Mouse (Mus musculus) heart, postnatal 0 days (tissue): Measurements from ENCODE around the gene Col9a3. TPM values are rescaled to one million over a fixed set of nuclear protein-coding genes. Genes with fewer than 3 reads are reported as not detected.

Experiments
- ATAC-seq: fragments of 200-750 bp; cut with Nextera tagmentation; 2 replicates; pipeline ENCODE4 v1.8.0; 2017; ENCODE audit warnings: low read depth, moderate number of reproducible peaks, moderate library complexity; ENCODE audit not compliant: insufficient read depth
- DNase-seq: peaks from one replicate; pipeline ENCODE4 v3.0.0-alpha.2; 2016; ENCODE audit warnings: low spot score
- H3K27ac ChIP-seq: fragments of 300-500 bp; sonication (generic); 2 replicates; pipeline ENCODE4 v1.5.1; 2014; ENCODE audit warnings: low read depth, mild to moderate bottlenecking
- H3K27me3 ChIP-seq: fragments of 300-500 bp; sonication (generic); 2 replicates; pipeline ENCODE4 v1.6.1; 2014; ENCODE audit warnings: low read length, mixed read lengths; ENCODE audit not compliant: control insufficient read depth, insufficient read depth
- H3K36me3 ChIP-seq: fragments of 300-500 bp; sonication (generic); replicated peaks from 2 replicates; pipeline ENCODE4 v1.6.1; 2014; ENCODE audit warnings: low read length, mixed read lengths; ENCODE audit not compliant: control insufficient read depth, insufficient read depth
- H3K4me1 ChIP-seq: fragments of 300-500 bp; sonication (generic); 2 replicates; pipeline ENCODE4 v1.6.1; 2014; ENCODE audit warnings: antibody characterized with exemption; ENCODE audit not compliant: control insufficient read depth, insufficient read depth
- H3K4me2 ChIP-seq: fragments of 300-500 bp; sonication (generic); 2 replicates; pipeline ENCODE4 v1.6.1; 2014; ENCODE audit warnings: low read depth, mild to moderate bottlenecking, low read length, moderate library complexity
- H3K4me3 ChIP-seq: fragments of 300-500 bp; sonication (generic); 2 replicates; pipeline ENCODE4 v1.5.1; 2014; ENCODE audit warnings: low read depth, low read length
- H3K9ac ChIP-seq: fragments of 300-500 bp; sonication (generic); replicated peaks from 2 replicates; pipeline ENCODE4 v1.6.1; 2014; ENCODE audit warnings: low read depth, low read length, mixed read lengths
- H3K9me3 ChIP-seq: fragments of 300-500 bp; sonication (generic); replicated peaks from 2 replicates; pipeline ENCODE4 v1.6.1; 2016; ENCODE audit warnings: low read length; ENCODE audit not compliant: control insufficient read depth
- CTCF ChIP-seq: IDR thresholded peaks from 2 replicates; pipeline ENCODE4 v1.5.1; 2016; ENCODE audit warnings: antibody characterized with exemption, control low read depth, low read depth
- EP300 ChIP-seq: IDR thresholded peaks from 2 replicates; pipeline ENCODE4 v1.6.1; 2016; ENCODE audit warnings: antibody characterized with exemption, low read depth
- WGBS: fragments of 180-500 bp; shearing (Covaris S2); extraction: QIAGEN DNeasy Blood & Tissue Kit; methylation state at CpG from one replicate; pipeline ENCODE4 v1.1.7; 2014; 5-methylcytosine and 5-hydroxymethylcytosine counted together
- polyA plus RNA-seq: library from polyadenylated mRNA; unstranded; fragments of >200 nt; fragmentation: Nextera tagmentation; extraction: Ambion mirVana; gene quantifications from 2 replicates; pipeline ENCODE4 v1.2.1, GENCODE M21; 2015
- total RNA-seq: library from RNA; depleted of rRNA; stranded (reverse); fragments of >200 nt; gene quantifications from 2 replicates; pipeline ENCODE4 v1.2.3, GENCODE M21; 2014; ENCODE audit warnings: low replicate concordance; rRNA removed

Gene Col9a3
- total RNA-seq (0.62 and 1.3 TPM in 2 replicates), polyA plus RNA-seq (0.77 and 1.3 TPM in 2 replicates)

DNA sequence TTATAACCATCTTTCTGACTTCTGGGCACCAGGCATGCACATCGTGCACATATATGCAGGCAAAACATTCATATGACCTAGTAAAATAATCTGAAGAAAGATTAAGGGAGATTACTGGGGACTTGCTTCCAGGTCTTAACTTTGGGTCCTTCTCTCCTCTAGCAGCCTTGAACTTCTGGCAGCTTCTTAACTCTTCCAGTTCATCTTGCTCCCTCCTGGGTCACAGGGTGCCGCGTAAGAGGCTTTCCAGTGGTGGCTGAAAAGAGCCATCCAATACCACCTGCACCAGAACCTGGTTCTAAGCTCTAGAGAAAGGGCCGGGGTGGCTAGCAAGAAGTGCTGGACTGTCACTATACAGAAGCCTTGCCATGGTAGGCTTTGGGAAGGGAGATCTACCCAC, at the start of gene Col9a3:
Col9a3 (plus strand) TSS at position 301 of the 400 bp plus-strand sequence.
- peak within 1 kb of the TSS; percentile 51 for H3K4me2 ChIP-seq
- 41% methylated on average over 4 of the region's 4 CpGs for WGBS
- no peak for TF ChIP-seq EP300
- TF ChIP-seq CTCF, result no peak
- ATAC-seq, result no peak
- H3K4me1 ChIP-seq, result 0 out of 2 replicates have a peak, but pooled peaks cover 9% of the 10 kb centered on the region
- peaks cover 31% of the 10 kb centered on the region for H3K36me3 ChIP-seq
- peak within 1 kb of the TSS; percentile 20 for H3K4me3 ChIP-seq
- H3K9me3 ChIP-seq, result no peaks in the 10 kb centered on the region
- H3K27me3 ChIP-seq, result peaks cover 30% of the 10 kb centered on the region
- DNase-seq, result no peak
- no peak within 1 kb of the TSS for H3K27ac ChIP-seq
- no peak within 1 kb of the TSS for H3K9ac ChIP-seq

DNA sequence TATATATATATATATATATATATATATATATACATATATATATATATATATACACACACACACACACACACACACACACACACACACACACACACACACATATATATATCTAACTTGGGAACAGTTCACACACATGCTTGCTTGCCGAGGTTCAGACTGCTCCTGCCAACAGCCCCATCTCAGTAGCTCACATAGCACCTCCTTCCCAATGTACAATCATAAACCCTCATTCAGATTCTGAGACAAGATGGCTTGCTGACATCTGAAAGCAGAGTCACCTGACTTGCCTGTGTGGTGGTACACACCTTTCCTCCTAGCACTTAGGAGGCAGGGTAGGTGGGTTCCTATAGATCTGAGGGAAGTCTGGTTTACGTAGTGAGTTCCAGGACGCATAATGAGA, 45.2 kb upstream of the Col9a3 start:
- Histone ChIP-seq H3K27ac (no peak overlapping the region), H3K27me3 (no peaks in the 10 kb centered on the region), H3K4me1 (no peaks in the 10 kb centered on the region), H3K9ac (no peak overlapping the region), H3K4me3 (no peak overlapping the region), H3K9me3 (no peaks in the 10 kb centered on the region), H3K36me3 (no peaks in the 10 kb centered on the region), H3K4me2 (no peak overlapping the region)
- ATAC-seq (no peak), DNase-seq (no peak)
- TF ChIP-seq CTCF (no peak), EP300 (no peak)
- 67% methylated on average over 3 of the region's 3 CpGs for WGBS

DNA sequence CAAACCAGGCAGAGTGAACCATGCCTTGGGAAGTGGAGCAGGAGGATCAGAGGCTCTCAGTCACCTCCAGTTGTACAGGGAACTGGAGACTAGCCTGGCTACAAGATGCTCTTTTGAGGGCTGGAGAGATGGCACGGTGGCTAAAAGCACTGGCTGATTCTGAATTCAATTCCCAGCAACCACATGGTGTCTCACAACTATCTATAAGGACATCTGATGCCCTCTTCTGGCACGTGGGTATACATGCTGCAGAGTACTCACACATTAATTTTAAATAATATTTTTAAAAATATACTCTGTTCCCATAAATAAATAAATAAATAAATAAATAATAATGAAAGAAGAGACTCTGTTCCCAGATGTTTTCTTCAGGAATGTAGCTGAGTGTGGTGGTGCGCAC, 42.4 kb upstream of the Col9a3 start:
- H3K36me3 ChIP-seq, result no peaks in the 10 kb centered on the region

GRCm38 (mm10) chr2:180556470-180556869, 41.1 kb upstream of the Col9a3 start:
- Histone ChIP-seq H3K36me3 (no peaks in the 10 kb centered on the region), H3K4me3 (no peak overlapping the region), H3K4me2 (no peak overlapping the region), H3K4me1 (no peaks in the 10 kb centered on the region), H3K27ac (no peak overlapping the region), H3K27me3 (no peaks in the 10 kb centered on the region), H3K9me3 (no peaks in the 10 kb centered on the region), H3K9ac (no peak overlapping the region)
- no peak for TF ChIP-seq EP300
- no peak for TF ChIP-seq CTCF
- DNase-seq (no peak), ATAC-seq (no peak)
- 57% methylated on average over 3 of the region's 3 CpGs for WGBS

More for the DNA sequence above, 42.4 kb upstream of the Col9a3 start:
- Histone ChIP-seq H3K4me2 (no peak overlapping the region), H3K9ac (no peak overlapping the region), H3K9me3 (no peaks in the 10 kb centered on the region), H3K4me1 (no peaks in the 10 kb centered on the region), H3K27me3 (no peaks in the 10 kb centered on the region), H3K4me3 (no peak overlapping the region), H3K27ac (no peak overlapping the region)
- 51% methylated on average over 3 of the region's 3 CpGs for WGBS
- ATAC-seq (no peak), DNase-seq (no peak)
- no peak for TF ChIP-seq EP300
- TF ChIP-seq CTCF, result no peak

DNA sequence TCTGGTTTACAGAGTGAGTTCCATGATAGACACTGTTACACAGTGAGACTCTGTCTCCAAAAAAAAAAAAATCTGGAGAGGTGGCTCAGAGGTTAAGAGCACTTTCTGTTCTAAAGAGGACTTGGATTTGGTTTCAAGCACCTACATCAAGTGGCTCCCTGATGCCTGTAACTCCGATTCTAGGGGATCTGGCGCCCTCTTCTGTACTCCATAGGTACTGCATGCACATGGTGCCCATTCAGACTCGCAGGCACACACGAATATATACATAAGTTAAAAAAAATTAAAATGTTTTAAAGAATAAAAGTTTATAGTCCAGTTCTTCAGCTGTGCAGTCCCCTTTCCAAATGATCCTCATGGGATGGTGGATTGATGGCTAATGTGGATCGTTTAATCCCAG, 37.3 kb upstream of the Col9a3 start:
- ATAC-seq, result no peak
- WGBS, result 48% methylated on average over 5 of the region's 5 CpGs
- Histone ChIP-seq H3K9me3 (no peaks in the 10 kb centered on the region), H3K36me3 (no peaks in the 10 kb centered on the region), H3K9ac (no peak overlapping the region), H3K27me3 (no peaks in the 10 kb centered on the region), H3K4me3 (no peak overlapping the region), H3K4me2 (no peak overlapping the region), H3K4me1 (no peaks in the 10 kb centered on the region), H3K27ac (no peak overlapping the region)
- DNase-seq, result no peak
- TF ChIP-seq EP300 (no peak), CTCF (peak; percentile 24; the same call in 1 of the 2 replicates)

DNA sequence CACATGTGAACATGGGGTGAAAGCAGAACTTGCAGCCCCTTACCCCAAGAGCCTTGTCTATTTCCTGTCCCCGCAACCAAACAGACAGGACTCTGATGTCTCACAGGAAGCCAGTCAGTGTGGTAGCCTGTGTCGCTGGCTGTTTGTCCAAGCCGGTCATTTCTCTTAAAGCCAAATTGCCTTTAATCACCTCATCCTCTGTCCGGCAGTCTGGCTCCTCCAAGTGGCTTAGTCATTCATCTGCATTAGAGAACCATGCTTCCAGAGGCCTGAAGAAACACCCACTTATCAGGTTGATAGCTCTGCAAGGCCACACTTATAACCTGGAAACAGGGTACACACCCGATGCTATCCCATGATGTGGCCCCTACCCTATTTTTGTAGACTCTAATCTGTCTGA, 35.4 kb upstream of the Col9a3 start:
- no peaks in the 10 kb centered on the region for H3K9me3 ChIP-seq
- DNase-seq (no peak), ATAC-seq (no peak)
- no peaks in the 10 kb centered on the region for H3K4me1 ChIP-seq
- no peak overlapping the region for H3K4me2 ChIP-seq
- H3K27me3 ChIP-seq, result no peaks in the 10 kb centered on the region
- no peaks in the 10 kb centered on the region for H3K36me3 ChIP-seq
- TF ChIP-seq EP300 (no peak), CTCF (peak; percentile 11; the same call in 1 of the 2 replicates)
- 44% methylated on average over 5 of the region's 5 CpGs for WGBS
- H3K27ac ChIP-seq, result no peak overlapping the region
- H3K9ac ChIP-seq, result no peak overlapping the region
- H3K4me3 ChIP-seq, result no peak overlapping the region
